Mouse (Mus musculus) ES-E14 (cell line): Measurements from ENCODE around the gene Syce1. TPM values are rescaled to one million over a fixed set of nuclear protein-coding genes. Genes with fewer than 3 reads are reported as not detected.

Experiments
- DNase-seq: peaks from one replicate; pipeline ENCODE4 v3.0.0-alpha.2; 2013; ENCODE audit warnings: low read depth, low spot score
- H3K27ac ChIP-seq: 2 replicates; pipeline ENCODE4 v1.5.1; 2012; ENCODE audit warnings: low read depth, mild to moderate bottlenecking, low read length, moderate library complexity, mixed read lengths; ENCODE audit not compliant: poor library complexity, insufficient read depth, severe bottlenecking
- H3K36me3 ChIP-seq: 2 replicates; pipeline ENCODE4 v1.6.1; 2012; ENCODE audit warnings: mild to moderate bottlenecking, low read length, moderate library complexity, mixed read lengths; ENCODE audit not compliant: control insufficient read depth, poor library complexity, insufficient read depth, severe bottlenecking
- H3K4me1 ChIP-seq, 2 experiments: fragments of 150-350 bp in 1 of 2; sonication (generic) in 1 of 2; 2 replicates each; pipeline ENCODE4 v1.6.1; 2012; ENCODE audit warnings: low read length in 2 of 2, mild to moderate bottlenecking in 1 of 2, mixed read lengths in 1 of 2; ENCODE audit not compliant: control insufficient read depth in 2 of 2, insufficient read depth in 2 of 2, poor library complexity in 1 of 2
- H3K4me3 ChIP-seq, 2 experiments: fragments of 150-350 bp in 1 of 2; sonication (generic) in 1 of 2; 2 replicates each; pipeline ENCODE4 v1.5.1; 2012; ENCODE audit warnings: low read length in 2 of 2, low read depth in 1 of 2, mild to moderate bottlenecking in 1 of 2, mixed read lengths in 1 of 2; ENCODE audit not compliant: insufficient read depth in 1 of 2, poor library complexity in 1 of 2, severe bottlenecking in 1 of 2
- H3K9ac ChIP-seq: 2 replicates; pipeline ENCODE4 v1.6.1; 2012; ENCODE audit warnings: low read depth, mild to moderate bottlenecking, low read length, mixed read lengths; ENCODE audit not compliant: poor library complexity, insufficient read depth, severe bottlenecking
- H3K9me3 ChIP-seq: fragments of 150-350 bp; sonication (generic); 2 replicates; pipeline ENCODE4 v1.6.1; 2012; ENCODE audit warnings: low read depth, mild to moderate bottlenecking, low read length; ENCODE audit not compliant: control insufficient read depth, insufficient read depth
- CHD2 ChIP-seq: IDR thresholded peaks from 2 replicates; pipeline ENCODE4 v1.6.1; 2014; ENCODE audit warnings: mild to moderate bottlenecking, low read depth, low read length, inconsistent platforms
- HCFC1 ChIP-seq: IDR thresholded peaks from 2 replicates; pipeline ENCODE4 v1.6.1; 2012; ENCODE audit warnings: low read length, inconsistent platforms, borderline replicate concordance; ENCODE audit not compliant: insufficient read depth
- MAFK ChIP-seq: IDR thresholded peaks from 2 replicates; pipeline ENCODE4 v1.6.1; 2014; ENCODE audit warnings: mild to moderate bottlenecking, low read depth, low read length, inconsistent platforms; ENCODE audit not compliant: insufficient read depth
- ZC3H11A ChIP-seq: IDR thresholded peaks from 2 replicates; pipeline ENCODE4 v1.6.1; 2012; ENCODE audit warnings: low read depth, mild to moderate bottlenecking, inconsistent platforms, low read length, borderline replicate concordance
- ZNF384 ChIP-seq: IDR thresholded peaks from 2 replicates; pipeline ENCODE4 v1.6.1; 2012; ENCODE audit warnings: low read depth, low read length, inconsistent platforms
- in situ Hi-C, 2 experiments: fragments of 600-800 bp; cut with MboI; formaldehyde crosslinking; loops; one replicate each; pipeline ENCODE4 v1.15.1; 2025; ENCODE audit warnings: low sequenced_read_pairs in 2 of 2, inconsistent platforms in 1 of 2; ENCODE audit not compliant: unreplicated experiment in 2 of 2
- total RNA-seq: library from RNA; depleted of rRNA; stranded (reverse); fragments of 300-350 nt; gene quantifications from 2 replicates; pipeline ENCODE4 v1.2.3, GENCODE M21; 2012; rRNA removed

The Syce1 gene
- total RNA-seq = 12.2 and 21.6 TPM in 2 replicates

DNA sequence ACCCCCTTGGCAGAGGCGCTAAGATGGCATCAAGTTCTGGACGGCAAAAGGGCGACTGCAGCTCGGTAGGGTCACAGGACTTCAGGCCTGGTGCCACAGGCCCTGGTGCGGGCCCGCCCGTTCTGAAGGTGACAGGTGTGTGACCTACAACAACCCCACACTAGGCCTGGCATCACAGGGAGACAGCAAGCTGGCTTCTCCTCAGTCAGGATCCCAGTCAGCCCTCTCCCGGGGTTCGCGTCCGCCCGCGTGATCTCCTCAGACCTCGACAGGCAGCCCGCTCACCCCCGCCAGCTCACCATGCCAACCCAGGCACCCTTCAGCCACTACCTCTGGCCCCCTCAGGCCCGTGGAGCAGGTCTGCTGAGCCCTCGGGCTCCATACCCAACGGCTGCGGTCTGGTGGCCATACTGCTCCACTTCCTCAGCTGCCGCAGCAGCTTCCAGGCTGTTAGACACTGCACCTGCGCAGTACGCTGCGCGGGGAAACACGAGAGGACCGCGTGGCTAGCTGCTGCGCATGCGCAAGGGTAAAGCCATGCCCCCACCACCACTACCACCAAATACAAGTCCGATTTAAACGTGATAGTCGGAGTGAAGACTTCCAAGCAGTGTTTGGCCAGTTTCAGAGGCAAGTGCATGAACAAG lies at the start of gene Syce1:
Syce1 (minus strand) TSS at position 447 of the 647 bp plus-strand sequence.
- peak; percentile 68 for DNase-seq
- in situ Hi-C loops = no loop called here
- no peaks in the 10 kb centered on the region for H3K9me3 ChIP-seq
- no peak within 1 kb of the TSS for H3K27ac ChIP-seq
- no peaks in the 10 kb centered on the region for H3K36me3 ChIP-seq
- TF ChIP-seq ZNF384 (no peak), MAFK (no peak)
- peaks cover 0 to 4% of the 10 kb centered on the region in 2 experiments; a peak in 1 of 4 replicates for H3K4me1 ChIP-seq
- H3K9ac ChIP-seq = peak within 1 kb of the TSS; percentile 61
- H3K4me3 ChIP-seq = peak within 1 kb of the TSS; percentile 50 to 56

- TF ChIP-seq ZNF384 (no peak), MAFK (no peak), HCFC1 (no peak), CHD2 (no peak), ZC3H11A (no peak)
- Histone ChIP-seq H3K27ac (no peak overlapping the region), H3K4me1 (peaks cover 0 to 13% of the 10 kb centered on the region in 2 experiments; a peak in 2 of 4 replicates), H3K9ac (no peak overlapping the region), H3K9me3 (no peaks in the 10 kb centered on the region), H3K4me3 (no peak overlapping the region), H3K36me3 (peaks cover 4% of the 10 kb centered on the region; the same call in 1 of the 2 replicates)
- in situ Hi-C loops = loop anchor here in 1 of 2 experiments (25.0 kb wide), 1 partner anchor 226 kb away; the partner anchor contains the start of gene B4galnt4
- no peak for DNase-seq
These were observed 48.8 kb upstream of the Syce1 start for GRCm38 (mm10) chr7:140836243-140837115.

- Histone ChIP-seq H3K4me3 (peak overlapping the region; percentile 58 to 72), H3K9me3 (no peaks in the 10 kb centered on the region), H3K9ac (peak overlapping the region; percentile 56), H3K36me3 (peaks cover 4% of the 10 kb centered on the region; the same call in 1 of the 2 replicates), H3K4me1 (peaks cover 0 to 8% of the 10 kb centered on the region in 2 experiments; a peak in 2 of 4 replicates), H3K27ac (no peak overlapping the region)
- TF ChIP-seq ZNF384 (no peak), MAFK (no peak), CHD2 (no peak), HCFC1 (no peak), ZC3H11A (no peak)
- in situ Hi-C loops = loop anchor here in 1 of 2 experiments (25.0 kb wide), 1 partner anchor 227 kb away; the partner anchor contains the start of gene B4galnt4
- no peak for DNase-seq
These were observed 48.1 kb upstream of the Syce1 start for GRCm38 (mm10) chr7:140835758-140836087.

GRCm38 (mm10) chr7:140834968-140835757 lies 47.5 kb upstream of the Syce1 start, which contains the start of gene Urah:
Gene Urah, plus strand, starts transcription at chr7:140835018.
- Histone ChIP-seq H3K27ac (no peak within 1 kb of the TSS), H3K9me3 (no peaks in the 10 kb centered on the region), H3K4me3 (peak within 1 kb of the TSS; percentile 58 to 72), H3K4me1 (peaks cover 0 to 7% of the 10 kb centered on the region in 2 experiments; a peak in 2 of 4 replicates), H3K36me3 (peaks cover 4% of the 10 kb centered on the region; the same call in 1 of the 2 replicates), H3K9ac (peak within 1 kb of the TSS; percentile 56)
- TF ChIP-seq CHD2 = no peak
- TF ChIP-seq HCFC1 = no peak
- no peak for TF ChIP-seq ZC3H11A
- TF ChIP-seq MAFK = no peak
- TF ChIP-seq ZNF384 = no peak
- in situ Hi-C loops = loop anchor here in 1 of 2 experiments (25.0 kb wide), 1 partner anchor 227 kb away; the partner anchor contains the start of gene B4galnt4
- DNase-seq = no peak
